Mouse (Mus musculus): Measurements from ENCODE around the gene Dazap2.
A peak's percentile ranks its signal among the peaks of the same experiment; 100 is the strongest.
"Not testable (repeated sequence)": the region's sequence is repeated elsewhere in the genome, so short reads cannot be mapped to it uniquely, and the experiment has no call there.

Dazap2 gene

DNA sequence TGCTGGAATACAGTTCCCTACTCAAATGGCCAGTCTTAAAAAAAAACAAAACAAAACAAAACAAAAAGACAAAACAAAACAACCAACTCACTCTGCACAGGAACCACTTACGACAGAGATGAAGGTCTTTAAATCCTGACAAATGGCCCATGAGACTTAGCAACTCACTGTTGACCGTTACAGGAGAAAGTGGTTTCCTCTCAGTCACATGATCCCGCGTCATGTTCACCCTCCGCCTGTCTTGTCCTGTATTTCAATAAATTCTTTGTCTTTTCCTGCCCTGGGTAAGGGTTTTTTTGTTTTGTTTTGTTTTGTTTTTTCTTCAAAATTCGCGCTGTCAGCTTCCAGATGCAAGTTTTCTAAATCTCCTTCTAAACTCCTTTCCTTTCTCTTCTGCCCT, 3.2 kb upstream of the Dazap2 start:
- no peak for DNase-seq (ENCODE audit: low spot score in 2 of 2)

DNA sequence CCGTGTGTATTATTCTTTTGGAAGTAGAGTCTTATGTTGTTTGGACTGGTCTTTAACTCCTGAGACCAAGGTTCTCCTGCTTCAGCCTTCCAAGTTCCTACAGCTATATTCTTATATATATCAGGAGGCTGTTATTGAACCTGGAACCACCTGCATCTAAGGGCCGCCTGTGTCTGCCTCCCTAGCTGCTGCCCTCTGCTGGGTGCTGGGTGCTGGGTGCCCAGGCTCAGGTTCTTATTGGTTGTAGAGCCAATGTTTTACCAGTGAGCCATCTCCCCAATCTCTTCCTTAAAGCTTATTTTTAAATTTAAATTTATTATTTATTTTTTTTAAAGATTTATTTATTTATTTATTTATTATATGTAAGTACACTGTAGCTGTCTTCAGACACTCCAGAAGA, 2.7 kb upstream of the Dazap2 start:
- peak; percentile 37 to 66 for DNase-seq (ENCODE audit: low spot score in 2 of 2)

DNA sequence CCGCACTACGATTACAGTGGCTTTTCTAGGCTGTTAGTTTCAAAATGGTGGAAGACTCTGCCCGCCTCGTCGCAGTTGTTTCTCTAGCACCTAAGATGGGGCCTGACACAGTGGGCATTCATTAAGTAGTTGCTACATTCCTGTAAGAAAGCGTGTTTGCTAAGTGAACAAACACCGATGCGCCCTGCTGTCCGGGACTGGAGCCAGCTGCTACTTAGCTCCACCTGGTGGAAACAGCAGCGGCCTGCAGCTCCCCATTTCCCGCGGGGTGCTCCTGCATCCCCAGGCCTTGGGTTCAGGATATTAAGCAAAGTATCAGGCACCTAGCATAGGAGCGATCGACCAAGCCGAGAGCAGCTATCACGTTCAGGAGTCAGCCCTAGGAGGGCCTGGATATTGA, 1.6 kb upstream of the Dazap2 start:
- peak; percentile 50 to 74 for DNase-seq (ENCODE audit: low spot score in 2 of 2)

DNA sequence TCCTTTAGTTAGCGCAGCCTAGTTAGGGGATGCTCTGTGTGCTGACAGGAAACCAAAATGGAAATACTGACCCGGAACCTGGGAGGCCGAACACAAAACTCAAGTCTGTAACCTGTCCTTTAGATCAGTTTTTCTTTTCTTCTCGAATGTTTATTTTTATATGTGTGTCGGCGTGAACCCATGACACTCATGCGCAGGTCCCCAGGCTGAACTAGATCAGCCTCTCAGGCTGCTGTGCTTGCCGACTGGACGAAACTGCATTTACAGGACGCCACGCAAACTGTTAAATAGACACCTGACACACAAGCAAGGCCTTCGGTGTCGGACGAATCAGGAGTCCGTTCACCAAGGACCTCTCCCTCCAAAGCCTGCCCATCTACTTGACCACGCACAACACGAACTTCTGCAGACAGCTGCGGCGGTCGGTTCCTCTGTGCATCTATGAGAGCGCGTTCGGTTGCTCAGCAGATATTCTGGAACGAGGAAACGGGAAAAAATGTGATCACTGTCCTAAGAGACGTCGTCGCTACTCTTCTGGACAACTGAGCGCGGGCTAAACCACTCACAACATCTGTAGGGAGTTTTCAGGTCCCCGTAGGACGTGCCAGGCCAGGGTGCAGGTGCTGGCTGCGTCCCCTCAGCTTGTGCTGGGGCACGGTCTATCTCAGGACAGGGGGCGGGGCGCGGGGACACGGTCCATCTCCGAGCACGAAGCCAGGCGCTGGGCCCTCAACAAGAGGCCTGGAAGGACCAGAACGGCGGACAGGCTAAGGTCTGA, 742 bp upstream of the Dazap2 start:
- DNase-seq (ENCODE audit: low spot score in 2 of 2), result no peak

DNA sequence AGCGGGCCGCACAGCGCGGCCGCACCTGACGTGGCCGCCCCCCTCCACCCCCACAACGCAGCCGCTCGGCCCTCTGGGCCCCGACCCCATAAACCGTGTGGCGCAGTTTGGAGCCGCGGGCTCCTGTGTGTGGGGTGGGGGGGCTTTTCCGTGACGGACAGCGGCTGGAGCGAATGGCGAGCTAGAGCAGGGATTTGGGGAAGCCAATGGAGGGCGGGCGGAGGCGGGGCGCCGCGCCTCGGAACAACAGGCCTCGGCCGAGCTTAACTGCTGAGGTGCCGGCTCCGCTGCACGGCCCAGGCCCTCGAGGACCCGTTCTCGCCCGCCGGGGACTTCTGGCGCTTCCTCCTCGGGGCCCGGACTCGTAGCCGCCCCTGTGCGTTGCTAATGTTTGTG, 674 bp downstream of the Dazap2 start:
- peak; percentile 87 to 93 for DNase-seq (ENCODE audit: low spot score in 2 of 2)

DNA sequence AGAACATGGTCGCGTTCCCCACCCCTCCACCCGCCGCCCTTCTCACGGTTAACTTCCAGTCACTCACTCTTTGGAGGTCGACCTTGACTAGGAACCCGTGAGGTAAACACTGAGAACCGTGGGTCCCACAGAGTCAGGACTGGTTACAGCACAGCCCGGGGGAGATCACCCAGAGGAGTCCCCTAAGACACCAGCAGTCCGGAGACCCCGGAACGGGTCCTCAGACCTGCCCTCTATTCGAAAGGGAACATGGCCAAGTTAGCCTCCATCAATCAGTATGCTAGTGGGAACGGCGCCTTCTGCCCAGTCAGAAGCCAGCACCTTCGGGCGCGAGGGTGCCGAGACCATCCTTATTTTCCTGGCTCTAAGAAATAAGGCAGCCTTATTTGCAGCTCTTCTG, 1.1 kb downstream of the Dazap2 start:
- no peak for DNase-seq (ENCODE audit: low spot score in 2 of 2)

DNA sequence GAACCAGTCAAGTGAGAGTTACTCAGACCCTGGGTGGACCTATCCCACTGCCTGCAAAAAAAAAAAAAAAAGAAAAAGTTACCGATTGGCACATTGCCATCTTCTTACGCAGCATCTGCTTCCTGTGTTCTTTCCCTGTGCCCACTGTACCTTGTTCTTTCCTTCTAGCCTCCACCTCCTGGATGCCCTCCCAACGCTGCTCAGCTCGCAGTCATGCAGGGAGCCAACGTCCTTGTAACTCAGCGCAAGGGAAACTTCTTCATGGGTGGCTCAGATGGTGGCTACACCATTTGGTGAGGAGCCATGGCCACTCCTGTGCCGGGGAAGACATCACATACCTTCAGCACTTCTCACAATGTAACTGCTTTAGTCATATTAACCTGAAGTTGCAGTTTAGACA, 4.1 kb downstream of the Dazap2 start:
- no peak for DNase-seq (ENCODE audit: low spot score in 2 of 2)

DNA sequence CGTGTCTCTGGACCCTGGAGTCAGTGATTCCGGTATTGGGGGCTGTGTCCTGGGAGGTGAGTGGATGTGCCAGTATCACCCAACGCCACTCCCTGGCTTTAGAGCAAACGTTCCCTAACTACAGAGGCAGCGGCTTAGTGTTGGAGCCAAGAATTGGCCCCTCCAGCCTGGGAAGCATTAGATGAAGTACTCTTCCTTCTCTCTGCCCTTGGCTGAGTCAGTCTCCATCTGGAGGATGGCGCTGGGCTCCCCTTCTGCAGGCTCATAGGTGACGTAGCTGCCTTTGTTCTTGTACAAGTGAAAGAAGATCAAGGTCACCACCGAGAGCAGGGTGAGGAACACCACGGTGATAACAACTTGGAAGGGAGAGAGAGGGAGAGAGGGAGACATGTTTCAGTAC, 6.5 kb downstream of the Dazap2 start:
- DNase-seq (ENCODE audit: low spot score in 2 of 2), result not testable (repeated sequence)

DNA sequence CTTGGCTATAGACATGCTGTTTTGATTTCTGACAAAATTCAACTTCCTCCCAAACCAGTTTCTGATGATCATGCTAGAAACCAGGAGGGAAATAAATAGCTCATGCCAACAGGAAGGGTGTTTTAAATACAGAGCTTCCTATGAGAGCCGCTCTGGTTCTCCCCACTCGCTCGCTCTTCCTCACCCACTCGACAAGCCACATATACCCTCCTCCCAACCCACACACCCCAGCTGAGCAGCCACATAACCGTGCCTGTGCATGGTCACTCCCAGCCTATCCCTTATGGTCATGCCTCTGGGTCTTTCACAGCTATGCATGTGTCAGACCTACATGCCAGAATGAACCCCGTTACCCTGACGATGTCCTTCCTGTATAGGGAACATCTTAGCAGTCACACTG, 7.0 kb downstream of the Dazap2 start:
- no peak for DNase-seq (ENCODE audit: low spot score in 2 of 2)

DNA sequence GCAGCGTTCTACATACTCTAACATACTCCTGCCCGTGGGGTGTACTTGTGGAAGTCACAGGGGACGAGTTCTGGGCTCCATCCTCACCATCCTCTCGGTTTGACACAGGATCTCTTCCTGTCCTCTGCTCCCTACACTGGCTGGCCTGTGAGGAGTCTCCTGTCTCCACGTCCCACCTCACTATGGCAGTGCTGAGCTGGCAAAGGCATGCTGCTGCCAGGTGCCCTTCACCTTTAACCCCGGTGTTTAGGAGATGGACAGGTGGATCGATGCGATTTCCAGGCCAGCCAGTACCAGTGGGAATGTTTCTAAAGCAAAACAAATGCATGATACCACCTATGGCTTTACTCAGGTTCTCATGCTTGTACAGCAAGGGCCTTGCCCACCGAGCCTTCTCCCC, 8.6 kb downstream of the Dazap2 start:
- DNase-seq (ENCODE audit: low spot score in 2 of 2), result no peak

DNA sequence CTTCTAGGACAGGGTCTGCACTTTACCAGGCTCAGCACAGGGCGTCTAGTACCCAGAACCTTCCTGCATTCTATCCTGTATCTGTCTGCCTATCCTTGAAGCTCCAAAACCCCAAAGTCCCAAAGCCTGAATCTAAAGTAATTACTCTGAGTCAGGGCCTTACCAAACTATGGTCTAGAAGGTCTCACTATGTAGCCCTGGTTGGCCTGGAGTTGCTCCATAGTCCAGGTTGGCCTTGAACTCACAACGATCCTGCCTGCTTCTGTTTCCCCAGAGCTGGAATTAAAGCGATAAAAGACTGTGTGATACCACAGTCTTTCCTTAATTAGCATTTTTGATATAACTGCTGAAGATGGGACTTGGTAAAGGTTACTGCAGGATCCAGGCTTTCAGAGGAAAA, 9.3 kb downstream of the Dazap2 start:
- DNase-seq (ENCODE audit: low spot score in 2 of 2), result no peak

DNA sequence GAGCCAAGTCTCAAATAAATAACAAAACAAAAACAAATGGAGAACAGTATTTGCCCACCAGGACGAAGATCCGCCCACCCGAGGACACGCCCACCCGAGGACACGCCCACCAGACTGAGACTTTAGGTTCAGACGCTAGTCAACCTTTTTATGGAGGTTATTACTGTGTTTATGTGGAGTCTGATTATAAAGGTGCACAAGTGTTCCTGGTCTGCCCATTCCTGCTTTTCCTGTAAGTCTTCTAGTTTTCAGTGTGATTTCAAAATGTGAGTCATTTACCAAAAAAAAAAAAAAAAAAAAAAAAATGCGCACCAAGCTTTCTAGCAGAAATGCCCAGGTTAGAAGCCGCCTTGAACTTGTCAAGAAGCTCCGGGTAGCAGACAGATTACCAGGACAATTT, 12.1 kb downstream of the Dazap2 start:
- no peak for DNase-seq (ENCODE audit: low spot score in 2 of 2)

DNA sequence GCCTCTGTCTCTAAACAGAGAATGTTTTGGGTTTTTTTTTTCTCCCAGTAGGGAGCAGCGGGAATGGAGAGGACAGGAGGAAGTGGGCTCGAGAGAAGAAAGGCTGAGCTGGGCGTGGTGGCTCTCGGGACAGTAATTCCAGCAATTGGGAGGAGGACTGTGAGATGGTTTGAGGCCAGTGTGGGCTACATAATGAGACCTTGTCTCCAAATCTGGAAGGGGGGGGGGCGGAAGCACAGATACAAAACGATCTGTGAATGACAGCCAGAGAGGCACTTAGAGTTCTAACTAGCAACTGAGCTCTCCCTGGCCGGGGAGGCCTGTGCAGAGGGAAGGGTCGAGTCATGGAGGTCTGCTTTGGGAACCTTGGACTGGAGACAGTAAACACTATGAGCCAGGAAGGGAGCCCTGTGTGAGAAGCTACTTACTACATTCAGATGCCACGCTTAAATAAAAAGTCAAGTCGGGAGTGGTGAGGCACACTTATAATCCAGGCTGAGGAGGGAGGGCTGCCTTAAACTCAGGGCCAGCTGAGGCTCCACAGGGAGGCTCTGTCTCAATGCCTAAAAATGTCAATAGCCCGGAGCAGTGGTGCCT, 12.7 kb downstream of the Dazap2 start:
- no peak for DNase-seq (ENCODE audit: low spot score in 2 of 2)

DNA sequence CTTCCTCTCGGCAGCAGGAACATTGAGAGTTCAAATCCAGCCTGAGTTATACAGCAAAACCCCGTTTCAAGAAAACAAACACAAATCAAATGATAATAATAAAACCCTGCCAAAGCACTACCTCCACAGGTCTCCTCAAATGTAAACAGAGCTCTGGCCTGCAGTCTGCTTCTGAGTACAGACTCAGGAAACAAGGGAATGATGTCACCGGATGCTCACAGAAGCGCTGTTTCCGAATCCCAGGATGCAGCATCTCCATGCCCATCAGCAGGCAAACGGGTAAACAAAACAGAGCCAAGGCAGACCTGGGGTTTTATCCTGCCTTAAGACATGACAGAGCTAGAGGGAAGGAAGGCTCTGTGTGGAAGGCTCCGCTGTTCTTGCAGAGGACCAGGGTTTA, 13.6 kb downstream of the Dazap2 start:
- DNase-seq (ENCODE audit: low spot score in 2 of 2), result no peak

DNA sequence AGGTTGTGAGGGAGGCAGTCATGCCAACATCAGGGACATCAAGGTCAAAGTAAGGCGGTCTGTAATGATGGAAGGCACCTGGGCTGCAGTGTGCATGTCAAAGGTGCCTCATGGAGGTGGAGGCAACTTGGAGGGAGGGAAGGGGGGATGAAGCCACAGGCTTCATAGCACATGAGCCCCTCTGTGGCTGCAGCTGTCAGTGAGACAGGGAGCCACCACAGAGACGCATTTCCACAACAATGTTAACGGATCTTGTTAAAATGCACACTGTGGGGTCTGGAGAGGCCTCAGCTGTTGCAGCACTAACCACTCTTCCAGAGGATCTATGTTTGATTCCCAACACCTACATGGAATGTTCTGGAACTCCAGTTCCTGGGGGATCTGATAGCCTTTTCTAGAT, 15.0 kb downstream of the Dazap2 start:
- DNase-seq (ENCODE audit: low spot score in 2 of 2), result no peak

DNA sequence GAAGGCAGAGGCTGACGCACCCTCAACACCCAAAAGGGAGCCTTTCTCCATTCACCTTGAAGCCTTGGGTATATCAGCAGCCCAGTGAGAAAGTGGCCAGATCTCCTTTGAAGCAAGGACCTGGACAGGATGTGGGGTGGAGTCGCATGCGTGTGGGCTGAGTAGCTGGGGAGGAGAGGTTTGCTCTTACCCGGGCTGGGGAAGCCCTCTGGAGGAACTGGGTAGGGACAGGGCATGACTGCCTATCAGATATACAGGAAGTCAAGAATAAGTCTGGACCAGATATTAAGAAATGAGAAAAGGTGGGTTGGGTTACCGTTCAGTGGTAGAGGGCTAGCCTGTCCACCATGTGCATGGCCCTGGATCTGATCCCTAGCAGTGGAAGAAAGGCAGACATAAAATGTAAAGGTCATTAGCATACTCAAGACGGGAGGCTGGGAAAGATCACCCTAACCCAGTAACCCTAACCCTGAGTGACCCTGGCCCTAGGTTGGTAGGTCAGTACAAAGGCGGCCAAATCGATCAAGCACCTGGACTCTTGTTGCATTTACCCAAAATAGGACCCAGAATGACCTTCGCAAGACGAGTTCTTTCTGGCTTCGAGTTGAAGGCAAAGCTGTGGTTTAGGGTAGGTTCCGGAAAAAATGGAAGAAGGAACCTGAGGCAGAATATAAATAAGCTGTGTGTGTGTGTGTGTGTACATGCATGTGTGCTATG, 16.5 kb downstream of the Dazap2 start:
- no peak for DNase-seq (ENCODE audit: low spot score in 2 of 2)

DNA sequence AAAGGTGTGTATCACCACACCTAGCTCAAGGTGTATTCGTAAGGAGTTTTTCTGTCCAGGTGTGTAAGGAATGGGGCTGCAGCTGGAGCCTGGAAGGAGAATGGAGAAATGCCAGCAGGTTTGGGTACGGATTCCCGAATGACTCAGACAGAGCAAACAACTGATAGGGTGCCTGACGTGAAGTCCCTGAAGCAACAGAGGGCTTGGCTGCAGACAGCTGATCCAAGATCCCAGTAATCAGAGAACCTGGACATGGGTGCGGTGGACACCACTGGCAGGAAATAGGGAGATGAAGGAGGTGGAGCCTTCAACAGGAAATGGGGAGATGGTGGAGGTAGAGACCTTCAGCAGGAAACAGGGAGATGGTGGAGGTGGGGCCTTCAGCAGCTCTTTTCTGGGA, 17.2 kb downstream of the Dazap2 start:
- DNase-seq (ENCODE audit: low spot score in 2 of 2), result no peak

DNA sequence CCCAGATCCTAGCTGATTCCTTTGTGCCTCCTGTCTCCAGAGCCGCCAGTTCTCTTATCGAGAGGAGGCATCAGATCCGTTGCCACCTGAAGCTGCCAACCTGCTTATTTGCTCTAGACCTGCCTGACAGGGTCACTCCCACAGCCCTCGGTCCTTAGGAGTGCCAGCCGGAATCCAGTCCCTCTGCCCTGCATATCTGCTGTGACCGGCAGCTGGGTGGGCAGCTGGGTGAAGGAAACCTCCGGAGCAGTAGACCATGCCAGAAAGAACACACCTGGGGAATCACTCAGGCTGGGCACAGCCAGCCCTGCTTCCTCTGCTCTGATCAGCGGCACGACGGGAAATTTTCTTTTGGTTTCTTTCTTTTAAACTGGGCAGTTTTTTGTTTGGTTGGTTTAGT, 18.2 kb downstream of the Dazap2 start:
- no peak for DNase-seq (ENCODE audit: low spot score in 2 of 2)

DNA sequence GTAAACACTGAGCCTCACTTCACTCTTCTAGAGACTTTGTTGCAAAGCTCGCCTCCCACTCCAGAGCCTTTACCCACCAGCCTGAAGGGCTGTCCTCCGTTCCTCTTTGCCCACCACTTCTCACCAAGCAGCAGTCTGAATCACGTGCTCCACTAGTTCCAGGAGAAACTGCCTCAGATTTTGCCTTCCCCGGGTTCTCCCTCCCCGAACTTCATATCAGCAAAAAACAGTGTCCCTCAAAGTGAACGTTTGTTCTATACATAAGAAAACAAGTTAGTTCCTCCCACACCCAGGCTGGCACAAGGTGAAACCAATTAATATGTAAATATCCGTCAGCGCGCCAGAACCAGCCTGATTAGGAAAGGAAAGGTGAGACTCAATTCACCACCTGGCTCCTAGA, 20.1 kb downstream of the Dazap2 start:
- no peak for DNase-seq (ENCODE audit: low spot score in 2 of 2)

DNA sequence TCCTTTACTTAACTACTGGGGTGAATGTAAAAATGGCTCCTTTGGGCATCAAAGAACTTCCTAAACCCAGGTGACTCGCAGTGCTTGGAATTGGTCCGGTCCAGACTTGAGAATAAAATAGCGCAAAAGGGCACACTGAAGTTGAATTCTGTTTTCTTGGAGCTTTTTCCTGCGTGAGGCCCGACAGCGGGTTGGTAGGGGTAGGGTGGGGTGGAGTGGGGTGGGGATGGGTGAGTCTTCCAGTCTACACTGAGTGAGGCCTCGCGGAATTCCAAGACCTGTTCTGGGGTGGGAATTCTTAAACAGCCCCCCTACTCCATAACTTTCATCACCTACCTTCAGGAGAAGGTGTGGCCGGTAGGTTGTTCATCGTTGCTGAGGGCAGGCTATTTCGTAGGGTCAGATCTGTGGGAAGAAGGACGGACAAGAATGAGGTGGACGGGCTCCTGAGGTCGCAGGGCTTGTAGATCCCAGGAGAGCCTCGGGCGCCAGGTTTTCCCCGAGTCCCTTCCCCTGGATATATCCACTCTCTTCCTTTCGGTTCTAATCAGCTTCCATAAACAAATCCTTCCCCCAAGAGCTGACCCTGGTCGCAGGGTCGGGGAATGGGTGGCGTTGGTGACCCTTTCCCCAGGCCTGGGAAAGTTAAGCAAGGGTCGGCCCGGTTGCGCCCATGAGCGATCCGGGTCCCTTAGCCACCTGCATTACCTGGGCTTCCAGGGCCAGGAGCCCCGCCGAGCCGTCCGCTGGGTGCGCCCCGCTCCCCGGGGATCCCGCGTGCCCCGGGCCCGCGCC, 20.9 kb downstream of the Dazap2 start:
- DNase-seq (ENCODE audit: low spot score in 2 of 2), result no peak

DNA sequence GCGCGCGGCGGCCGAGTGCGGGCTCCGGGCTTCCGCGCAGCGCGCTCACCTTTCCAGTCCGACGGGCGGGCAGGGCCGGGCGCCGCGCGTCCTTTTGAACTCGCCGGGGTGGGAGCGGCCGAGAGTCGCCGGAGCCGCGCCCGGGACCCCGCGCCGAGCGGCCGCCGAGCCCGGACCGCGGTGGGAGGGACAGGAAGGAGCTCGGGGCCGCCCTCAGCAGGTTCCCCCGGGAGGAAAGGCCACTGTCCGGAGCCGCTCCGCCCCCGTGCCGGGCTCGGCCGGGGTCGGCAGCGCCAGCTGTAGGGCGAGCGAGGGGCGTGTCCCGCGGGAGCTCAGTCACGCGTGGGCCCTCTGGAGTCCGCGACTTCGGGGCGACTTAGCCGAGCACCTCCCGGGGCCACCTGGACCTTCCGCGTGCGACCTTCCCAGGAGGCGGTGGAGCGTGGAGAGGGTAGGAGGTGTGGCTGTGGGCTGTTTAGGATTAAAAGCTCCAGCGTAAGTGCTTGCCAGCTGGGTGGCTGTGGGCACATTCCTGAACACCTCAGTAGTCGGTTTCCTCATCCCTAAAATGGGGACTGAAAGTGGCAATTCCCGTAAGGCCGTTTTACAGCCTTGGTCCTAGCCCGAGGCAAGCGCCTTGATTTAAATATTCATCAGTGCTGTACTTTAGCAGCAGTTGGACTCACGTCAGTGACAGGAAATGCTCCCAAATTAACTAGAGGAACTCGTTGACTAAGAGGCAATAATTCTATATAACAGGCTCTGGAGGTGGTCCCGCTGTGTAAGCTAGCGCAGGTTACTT, 21.8 kb downstream of the Dazap2 start, which contains the start of gene Smagp:
Gene Smagp, minus strand, starts transcription at position 241 of the 802 bp plus-strand sequence.
- DNase-seq (ENCODE audit: low spot score in 2 of 2), result no peak
